Mouse (Mus musculus) layer of hippocampus, adult 9-11 months (tissue): ENCODE measurements around the gene Tada2b.

Experiments used
- DNase-seq: peaks from one replicate; pipeline ENCODE4 v3.0.0; 2022

Tada2b gene

DNA sequence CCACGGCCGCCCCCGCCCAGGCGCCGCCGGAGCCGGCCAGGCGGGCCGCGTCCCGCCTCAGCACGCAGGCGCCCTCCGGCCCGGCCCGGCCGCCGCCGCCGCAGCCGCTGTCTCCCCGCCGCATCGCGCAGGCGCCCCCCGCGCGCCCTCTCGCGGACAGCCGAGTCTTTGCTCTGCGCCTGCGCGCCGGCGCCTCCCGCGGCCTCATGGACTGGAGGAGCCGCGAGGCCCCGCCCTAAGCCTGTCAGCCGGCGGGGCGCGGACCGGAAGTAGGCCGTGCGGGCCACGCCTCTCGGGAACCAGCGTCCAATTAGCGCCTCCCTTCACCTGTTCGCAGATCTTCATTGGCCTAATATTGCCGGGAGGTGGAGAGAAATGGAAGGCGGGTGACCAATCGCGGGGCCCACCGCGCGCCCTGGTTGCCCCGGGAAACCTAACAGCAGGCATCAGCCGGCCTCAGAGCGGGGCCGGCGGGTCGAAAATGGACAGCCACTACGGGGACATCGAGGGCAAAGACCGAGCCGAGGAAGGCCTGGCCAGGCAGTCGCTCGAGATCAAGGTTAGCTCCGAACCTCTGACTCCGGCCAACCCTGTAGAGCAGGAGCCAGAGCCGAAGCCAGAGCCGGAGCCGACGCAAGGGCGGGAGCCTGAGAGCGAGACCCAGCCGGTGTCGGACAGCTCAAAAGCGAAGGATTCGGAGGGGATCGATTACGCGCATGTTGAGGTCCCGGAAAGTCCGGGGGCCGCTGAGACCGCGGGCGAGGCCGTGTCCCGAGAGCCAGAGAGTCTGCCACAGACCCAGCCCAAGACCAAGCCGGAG is at the start of gene Tada2b, which contains the start of gene Ccdc96:
Gene Tada2b (minus strand): TSS at position 115 of the 820 bp plus-strand sequence.
Gene Ccdc96 (plus strand): TSS at position 418 of the 820 bp plus-strand sequence.
- peak; percentile 99 for DNase-seq

- peak; percentile 95 for DNase-seq
These were observed 46.2 kb upstream of the Tada2b start for GRCm38 (mm10) chr5:36530129-36530751.

- no peak for DNase-seq
These were observed 45.6 kb upstream of the Tada2b start for GRCm38 (mm10) chr5:36529698-36530097.

DNA sequence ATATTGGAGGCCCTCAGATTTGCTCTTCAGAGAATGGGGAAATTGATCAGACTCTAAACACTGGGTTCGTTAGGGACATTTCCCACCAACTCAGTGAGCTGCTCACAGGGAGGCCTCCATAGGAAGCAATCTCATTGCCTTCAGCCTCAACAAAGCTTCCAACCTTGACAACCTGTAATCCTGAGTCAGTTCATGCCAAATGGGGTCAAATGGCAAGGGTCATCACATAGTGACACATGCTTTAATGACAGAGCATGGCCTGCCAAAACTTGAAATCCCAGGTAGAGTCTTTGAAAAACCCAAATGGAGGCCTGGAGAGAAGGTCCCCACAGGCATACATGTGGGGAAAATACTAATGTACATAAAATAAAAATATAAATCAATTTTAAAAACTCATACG is 42.8 kb upstream of the Tada2b start:
- no peak for DNase-seq

DNA sequence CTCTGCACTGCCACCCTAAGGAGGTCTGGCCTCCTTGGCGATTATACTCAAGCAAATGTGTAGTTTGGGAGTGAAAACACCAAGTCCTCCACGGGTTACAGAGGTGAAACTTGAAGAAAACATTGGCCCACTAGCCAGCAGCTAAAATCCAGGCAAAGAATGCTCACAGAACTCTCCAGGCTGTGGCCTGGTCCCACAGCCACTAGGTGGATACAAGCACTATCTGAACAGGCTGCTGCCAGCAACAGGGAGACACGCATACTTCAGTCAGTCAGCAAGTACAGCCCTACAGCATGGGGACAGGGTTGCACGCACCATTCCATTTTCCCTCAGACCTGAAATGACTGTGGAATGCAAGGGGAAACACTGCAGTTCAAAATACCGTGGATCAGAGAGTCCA is 42.2 kb upstream of the Tada2b start:
- no peak for DNase-seq

GRCm38 (mm10) chr5:36525216-36525615 is 41.1 kb upstream of the Tada2b start:
- no peak for DNase-seq

- DNase-seq = no peak
These were observed 39.2 kb upstream of the Tada2b start for GRCm38 (mm10) chr5:36523219-36523703.

DNA sequence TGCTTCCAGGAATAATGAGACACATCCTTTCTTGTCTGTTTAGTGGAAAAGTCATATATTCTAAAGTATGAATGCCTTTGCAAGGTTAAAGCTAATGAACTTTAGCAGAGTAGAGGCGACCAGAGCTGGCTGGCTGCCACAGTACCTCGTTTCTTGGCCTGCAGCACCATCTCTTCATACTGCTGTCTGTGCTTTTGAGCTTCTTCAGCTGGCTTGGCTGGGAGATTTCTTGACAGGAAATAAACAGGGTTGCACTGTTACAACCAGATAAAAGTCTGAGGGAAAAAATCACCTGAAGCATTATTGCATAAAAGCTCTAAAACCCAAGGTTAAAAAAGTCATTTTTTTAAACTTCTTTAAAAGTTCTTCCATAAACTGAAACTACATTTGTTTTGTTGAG is 38.7 kb upstream of the Tada2b start:
- no peak for DNase-seq

GRCm38 (mm10) chr5:36519751-36520150 is 35.7 kb upstream of the Tada2b start:
- DNase-seq = no peak

GRCm38 (mm10) chr5:36517596-36517995 is 33.5 kb upstream of the Tada2b start:
- no peak for DNase-seq

GRCm38 (mm10) chr5:36515558-36515957 is 31.5 kb upstream of the Tada2b start:
- peak; percentile 59 for DNase-seq

- DNase-seq = no peak
These were observed 31.0 kb upstream of the Tada2b start for GRCm38 (mm10) chr5:36515126-36515525.

DNA sequence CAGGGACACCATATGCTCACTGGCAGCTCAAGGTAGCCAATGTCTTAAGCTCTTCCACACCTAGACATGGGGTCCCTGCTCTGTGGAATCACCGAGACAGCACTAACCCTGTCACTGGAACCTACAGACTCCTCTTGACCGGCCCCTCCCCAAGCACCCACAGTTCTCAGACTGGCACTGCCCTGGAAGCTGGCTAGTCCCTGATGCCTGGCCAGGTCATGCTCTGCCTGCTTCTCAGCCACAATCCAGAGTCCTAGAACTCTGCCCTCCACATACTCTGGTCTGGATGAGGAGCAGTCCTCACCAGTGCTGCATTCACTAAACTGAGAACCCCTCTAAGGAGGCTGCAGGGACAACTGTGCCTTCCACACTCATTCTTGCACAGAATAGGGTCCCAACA is 26.9 kb upstream of the Tada2b start:
- DNase-seq = no peak

DNA sequence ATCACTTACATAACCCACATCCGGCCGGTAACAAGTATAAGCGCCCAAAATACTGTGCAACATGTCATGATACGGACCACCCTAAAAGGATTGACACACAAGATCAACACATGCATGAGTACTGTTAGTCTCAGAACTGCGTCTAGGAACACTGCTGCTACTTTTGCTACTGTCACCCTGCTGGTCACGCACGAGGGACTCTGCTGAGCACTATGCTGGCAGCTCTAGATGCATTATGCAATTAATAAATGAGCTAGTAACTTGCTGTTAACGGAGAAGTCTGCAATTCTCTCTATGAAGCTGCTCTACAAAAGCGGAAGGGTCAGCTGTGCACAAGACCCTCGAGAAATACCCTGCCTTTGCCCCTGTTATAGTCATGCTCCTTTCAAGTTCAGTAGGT is 24.3 kb upstream of the Tada2b start:
- DNase-seq = no peak

- no peak for DNase-seq
These were observed 21.6 kb upstream of the Tada2b start for GRCm38 (mm10) chr5:36505643-36506042.

GRCm38 (mm10) chr5:36505235-36505634 is 21.1 kb upstream of the Tada2b start:
- no peak for DNase-seq

GRCm38 (mm10) chr5:36494709-36495108 is 10.6 kb upstream of the Tada2b start:
- no peak for DNase-seq

DNA sequence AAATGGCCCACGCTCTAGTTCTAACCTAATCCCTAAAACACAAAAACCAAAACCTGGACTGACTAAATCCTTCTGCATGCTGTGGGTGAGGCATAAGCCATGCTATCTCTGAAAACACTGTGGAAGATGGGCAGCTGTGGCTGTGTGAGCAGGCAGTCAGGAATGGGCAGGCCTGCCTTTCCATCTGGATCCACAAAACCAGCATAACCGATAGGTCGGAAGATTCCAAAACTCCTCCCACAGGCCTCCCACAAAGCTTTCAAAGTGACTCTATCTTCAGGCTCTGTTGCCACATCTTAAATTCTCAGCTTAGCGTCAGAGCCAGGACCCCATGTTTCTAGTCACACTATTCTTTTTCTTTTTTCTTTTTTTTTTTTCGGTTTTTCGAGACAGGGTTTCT is 9.8 kb upstream of the Tada2b start:
- peak; percentile 80 for DNase-seq

DNA sequence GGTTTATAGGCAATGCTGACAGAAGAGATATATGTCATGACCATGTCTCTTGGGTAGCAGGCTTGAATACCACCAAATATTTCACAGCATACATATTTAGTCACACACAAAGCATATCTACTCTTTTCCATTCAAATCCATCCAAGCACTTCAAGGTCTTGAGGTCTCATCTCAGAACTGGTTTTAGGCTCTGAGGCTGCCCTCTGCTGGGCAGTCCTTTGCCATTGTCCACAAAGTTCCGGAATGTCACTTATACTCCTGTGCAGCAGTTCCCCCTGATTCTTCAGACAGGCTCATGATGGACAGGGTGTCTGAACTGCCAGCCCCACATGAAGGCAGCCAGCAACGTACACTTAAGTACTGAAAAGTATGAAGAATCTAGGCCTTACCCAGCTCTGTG is 5.1 kb upstream of the Tada2b start:
- no peak for DNase-seq

DNA sequence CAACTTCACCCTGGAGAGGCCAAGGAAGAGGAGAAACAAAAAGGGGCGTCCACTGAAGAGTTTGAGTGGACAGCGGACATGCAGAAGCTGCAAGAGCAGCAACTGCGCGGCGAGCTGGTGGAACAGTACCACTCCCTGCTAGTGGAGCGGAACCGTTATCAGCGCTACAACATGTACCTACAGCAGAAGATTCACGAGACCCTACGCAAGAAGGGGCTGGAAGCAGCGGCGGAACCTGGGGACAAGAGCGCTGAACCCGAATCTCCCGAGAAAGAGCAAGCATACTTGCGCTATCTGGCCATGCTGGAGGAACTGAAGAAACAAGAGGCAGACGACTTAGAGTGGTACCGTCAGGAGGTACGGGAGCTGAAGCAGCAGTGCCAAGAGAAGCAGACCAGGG is 1.2 kb upstream of the Tada2b start:
- no peak for DNase-seq

GRCm38 (mm10) chr5:36483203-36484101 is 633 bp downstream of the Tada2b start:
- DNase-seq = no peak

- no peak for DNase-seq
These were observed 3.0 kb downstream of the Tada2b start for GRCm38 (mm10) chr5:36481114-36481513.

- DNase-seq = no peak
These were observed 3.7 kb downstream of the Tada2b start for GRCm38 (mm10) chr5:36480398-36480797.
